Mouse (Mus musculus): Measurements from ENCODE around the gene Adamts15.

The Adamts15 gene

GRCm38 (mm10) chr9:30920736-30921135 lies 1.5 kb downstream of the Adamts15 start:
- no peak for DNase-seq

GRCm38 (mm10) chr9:30919686-30920085 lies 2.6 kb downstream of the Adamts15 start:
- DNase-seq: no peak

GRCm38 (mm10) chr9:30918466-30919356 lies 3.5 kb downstream of the Adamts15 start:
- no peak for DNase-seq

- no peak for DNase-seq
Measured at GRCm38 (mm10) chr9:30916266-30916968, 5.8 kb downstream of the Adamts15 start.

GRCm38 (mm10) chr9:30914241-30914640 lies 8.0 kb downstream of the Adamts15 start:
- no peak for DNase-seq

GRCm38 (mm10) chr9:30913429-30913828 lies 8.8 kb downstream of the Adamts15 start:
- no peak for DNase-seq

GRCm38 (mm10) chr9:30912161-30912560 lies 10.1 kb downstream of the Adamts15 start:
- no peak for DNase-seq

- DNase-seq: no peak
Measured at GRCm38 (mm10) chr9:30910491-30910890, 11.8 kb downstream of the Adamts15 start.

- DNase-seq: no peak
Measured at GRCm38 (mm10) chr9:30908973-30909372, 13.3 kb downstream of the Adamts15 start.

GRCm38 (mm10) chr9:30908296-30908690 lies 14.0 kb downstream of the Adamts15 start:
- DNase-seq: no peak

- DNase-seq: no peak
Measured at GRCm38 (mm10) chr9:30907677-30908295, 14.5 kb downstream of the Adamts15 start.

GRCm38 (mm10) chr9:30906426-30906825 lies 15.8 kb downstream of the Adamts15 start:
- no peak for DNase-seq

- DNase-seq: no peak
Measured at GRCm38 (mm10) chr9:30905861-30906260, 16.4 kb downstream of the Adamts15 start.

- no peak for DNase-seq
Measured at GRCm38 (mm10) chr9:30903266-30903665, 19.0 kb downstream of the Adamts15 start.

- DNase-seq: no peak
Measured at GRCm38 (mm10) chr9:30902641-30903040, 19.6 kb downstream of the Adamts15 start.

GRCm38 (mm10) chr9:30902152-30902551 lies 20.1 kb downstream of the Adamts15 start:
- no peak for DNase-seq

GRCm38 (mm10) chr9:30897169-30897568 lies 25.1 kb downstream of the Adamts15 start:
- DNase-seq: no peak

- DNase-seq: no peak
Measured at GRCm38 (mm10) chr9:30896752-30897151, 25.5 kb downstream of the Adamts15 start.

GRCm38 (mm10) chr9:30895618-30896017 lies 26.6 kb downstream of the Adamts15 start:
- no peak for DNase-seq

GRCm38 (mm10) chr9:30886276-30886675 lies 36.0 kb downstream of the Adamts15 start:
- no peak for DNase-seq

- DNase-seq: no peak
Measured at GRCm38 (mm10) chr9:30880553-30880952, 41.7 kb downstream of the Adamts15 start.

- DNase-seq: no peak
Measured at GRCm38 (mm10) chr9:30879947-30880273, 42.3 kb downstream of the Adamts15 start.

GRCm38 (mm10) chr9:30879248-30879946 lies 42.9 kb downstream of the Adamts15 start:
- no peak for DNase-seq

Measured in thymus, postnatal 4 days (tissue).